Mouse (Mus musculus): Measurements from ENCODE around the gene Adgra1. TPM values are rescaled to one million over a fixed set of nuclear protein-coding genes. Genes with fewer than 3 reads are reported as not detected.
A peak's percentile ranks its signal among the peaks of the same experiment; 100 is the strongest.

Gene Adgra1
- polyA plus RNA-seq, 1 experiment from 2014 or later: not detected

DNA sequence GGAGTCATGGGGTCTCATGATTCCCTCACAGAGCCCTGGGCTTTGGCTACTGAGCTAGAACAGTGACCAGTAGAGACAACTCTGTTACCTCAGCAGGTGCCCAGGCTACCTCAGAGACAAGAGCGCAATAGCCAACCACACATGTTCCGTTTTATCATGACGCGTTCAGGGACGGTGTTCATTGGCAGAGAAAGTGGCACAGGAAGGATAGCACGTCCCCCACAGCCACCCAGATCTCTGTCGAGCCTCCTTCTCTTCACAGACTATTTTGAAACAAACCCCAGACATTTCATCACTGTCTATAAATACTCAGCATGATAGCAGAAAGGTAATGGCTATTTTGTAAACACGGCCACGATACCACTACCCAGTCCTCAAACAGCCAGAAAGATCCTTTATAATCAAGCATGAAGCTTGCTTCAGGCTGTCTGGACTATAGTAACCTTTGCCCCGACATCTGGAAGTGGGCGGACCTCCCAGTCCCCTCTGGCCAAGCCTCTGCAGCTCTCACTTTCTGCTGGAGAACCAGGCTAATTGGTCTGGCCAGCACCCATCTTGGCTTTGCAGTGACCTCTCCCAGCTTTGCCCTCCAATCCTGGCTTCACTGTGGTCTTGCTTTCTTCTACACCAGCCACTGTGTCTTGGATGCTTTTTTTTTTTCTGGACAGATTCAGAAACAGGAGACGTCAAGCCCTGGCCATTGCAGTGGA lies 11.5 kb upstream of the Adgra1 start:
- H3K4me2 ChIP-seq: no peak overlapping the region
- peaks cover under 1% of the 10 kb centered on the region; the same call in 1 of the 2 replicates for H3K27me3 ChIP-seq
- no peaks in the 10 kb centered on the region for H3K36me3 ChIP-seq
- no peak overlapping the region for H3K9ac ChIP-seq (replicated peaks)
- no peak overlapping the region for H3K4me3 ChIP-seq (replicated peaks)
- WGBS: 54% methylated on average over 12 of the region's 12 CpGs
- H3K9me3 ChIP-seq: no peaks in the 10 kb centered on the region
- no peak overlapping the region for H3K27ac ChIP-seq
- ATAC-seq (ENCODE audit: insufficient number of reproducible peaks, insufficient read depth, low FRiP score, low TSS enrichment, low read depth): no peak
- no peaks in the 10 kb centered on the region for H3K4me1 ChIP-seq (replicated peaks)

DNA sequence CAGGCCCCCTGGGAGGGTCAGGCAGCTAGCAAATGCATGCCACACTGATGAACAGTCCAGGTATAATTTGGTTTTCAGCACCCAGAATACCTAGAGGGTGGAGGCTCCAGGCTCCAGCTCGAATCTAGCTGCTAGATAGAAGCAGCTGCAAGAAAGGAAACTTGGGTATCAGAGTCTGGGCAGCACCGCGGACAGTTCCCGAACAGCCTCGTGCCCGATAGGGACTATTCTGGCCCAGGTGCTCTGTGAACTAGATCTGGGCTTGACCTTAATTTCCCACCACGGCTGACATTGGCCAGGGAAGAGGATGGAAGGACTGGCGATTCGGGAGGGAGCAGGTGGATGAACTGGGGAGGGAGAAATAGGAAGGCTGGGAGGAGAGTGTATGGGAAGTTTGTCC lies 6.3 kb upstream of the Adgra1 start:
- Histone ChIP-seq H3K27me3 (peaks cover 27% of the 10 kb centered on the region), H3K9me3 (no peaks in the 10 kb centered on the region), H3K4me2 (no peak overlapping the region), H3K9ac (replicated peaks) (no peak overlapping the region), H3K4me3 (replicated peaks) (no peak overlapping the region), H3K36me3 (no peaks in the 10 kb centered on the region), H3K27ac (no peak overlapping the region), H3K4me1 (replicated peaks) (no peaks in the 10 kb centered on the region)
- no peak for ATAC-seq (ENCODE audit: insufficient number of reproducible peaks, insufficient read depth, low FRiP score, low TSS enrichment, low read depth)
- 9% methylated on average over 9 of the region's 9 CpGs for WGBS

GRCm38 (mm10) chr7:139833532-139833931 lies 442 bp upstream of the Adgra1 start:
- H3K4me1 ChIP-seq (replicated peaks): peaks cover 9% of the 10 kb centered on the region
- no peak for ATAC-seq (ENCODE audit: insufficient number of reproducible peaks, insufficient read depth, low FRiP score, low TSS enrichment, low read depth)
- H3K27me3 ChIP-seq: peaks cover 63% of the 10 kb centered on the region
- no peaks in the 10 kb centered on the region for H3K36me3 ChIP-seq
- peak overlapping the region; percentile 27 for H3K4me3 ChIP-seq (replicated peaks)
- H3K27ac ChIP-seq: no peak overlapping the region
- H3K4me2 ChIP-seq: peak overlapping the region; percentile 57
- H3K9me3 ChIP-seq: no peaks in the 10 kb centered on the region
- H3K9ac ChIP-seq (replicated peaks): no peak overlapping the region; the same call in 1 of the 2 replicates
- WGBS: 28% methylated on average over 5 of the region's 5 CpGs

GRCm38 (mm10) chr7:139835140-139836131 lies 1.5 kb downstream of the Adgra1 start:
- Histone ChIP-seq H3K4me3 (replicated peaks) (no peak overlapping the region), H3K27me3 (peaks cover 63% of the 10 kb centered on the region), H3K9ac (replicated peaks) (no peak overlapping the region), H3K4me2 (no peak overlapping the region), H3K27ac (no peak overlapping the region), H3K36me3 (no peaks in the 10 kb centered on the region), H3K4me1 (replicated peaks) (peaks cover 9% of the 10 kb centered on the region), H3K9me3 (no peaks in the 10 kb centered on the region)
- WGBS: 71% methylated on average over 15 of the region's 15 CpGs
- no peak for ATAC-seq (ENCODE audit: insufficient number of reproducible peaks, insufficient read depth, low FRiP score, low TSS enrichment, low read depth)

- H3K4me3 ChIP-seq (replicated peaks): no peak overlapping the region
Observed at GRCm38 (mm10) chr7:139840443-139841168, 6.6 kb downstream of the Adgra1 start.

GRCm38 (mm10) chr7:139842397-139842796 lies 8.4 kb downstream of the Adgra1 start:
- Histone ChIP-seq H3K27ac (no peak overlapping the region), H3K27me3 (0 out of 2 replicates have a peak, but pooled peaks cover 5% of the 10 kb centered on the region), H3K4me3 (replicated peaks) (no peak overlapping the region), H3K4me2 (no peak overlapping the region), H3K4me1 (replicated peaks) (no peaks in the 10 kb centered on the region), H3K36me3 (no peaks in the 10 kb centered on the region), H3K9me3 (no peaks in the 10 kb centered on the region), H3K9ac (replicated peaks) (no peak overlapping the region)
- WGBS: 63% methylated on average over 6 of the region's 6 CpGs
- ATAC-seq (ENCODE audit: insufficient number of reproducible peaks, insufficient read depth, low FRiP score, low TSS enrichment, low read depth): no peak

More at GRCm38 (mm10) chr7:139840443-139841168, 6.6 kb downstream of the Adgra1 start:
- WGBS: 83% methylated on average over 11 of the region's 11 CpGs
- Histone ChIP-seq H3K9ac (replicated peaks) (no peak overlapping the region), H3K4me2 (no peak overlapping the region), H3K36me3 (no peaks in the 10 kb centered on the region), H3K27ac (no peak overlapping the region), H3K4me1 (replicated peaks) (no peaks in the 10 kb centered on the region), H3K9me3 (no peaks in the 10 kb centered on the region), H3K27me3 (peaks cover 22% of the 10 kb centered on the region)
- no peak for ATAC-seq (ENCODE audit: insufficient number of reproducible peaks, insufficient read depth, low FRiP score, low TSS enrichment, low read depth)

GRCm38 (mm10) chr7:139843140-139843539 lies 9.2 kb downstream of the Adgra1 start:
- no peaks in the 10 kb centered on the region for H3K36me3 ChIP-seq
- H3K9me3 ChIP-seq: no peaks in the 10 kb centered on the region
- no peak overlapping the region for H3K27ac ChIP-seq
- ATAC-seq (ENCODE audit: insufficient number of reproducible peaks, insufficient read depth, low FRiP score, low TSS enrichment, low read depth): no peak
- H3K4me2 ChIP-seq: no peak overlapping the region
- no peaks in the 10 kb centered on the region for H3K4me1 ChIP-seq (replicated peaks)
- no peak overlapping the region for H3K9ac ChIP-seq (replicated peaks)
- WGBS: 54% methylated on average over 5 of the region's 5 CpGs
- H3K4me3 ChIP-seq (replicated peaks): no peak overlapping the region
- no peaks in the 10 kb centered on the region for H3K27me3 ChIP-seq

DNA sequence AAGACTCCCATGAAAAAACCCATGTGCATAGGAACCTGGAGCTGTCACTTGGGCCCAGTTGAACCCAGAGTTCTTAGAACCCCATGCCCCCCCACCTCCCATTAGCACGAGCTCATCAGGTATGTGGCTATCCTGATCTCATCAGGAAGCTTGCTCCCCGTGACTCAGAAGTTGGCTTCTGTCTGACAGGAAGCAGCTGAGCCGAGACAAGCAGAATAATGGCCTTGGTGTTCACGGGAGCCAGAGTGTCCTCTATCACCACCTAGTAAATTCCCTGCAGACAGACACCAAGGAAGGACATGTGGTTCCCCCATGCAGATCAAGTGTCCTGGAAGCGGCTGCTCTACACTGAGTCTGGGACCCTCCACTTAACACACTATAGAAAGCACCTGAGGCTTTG lies 9.8 kb downstream of the Adgra1 start:
- ATAC-seq (ENCODE audit: insufficient number of reproducible peaks, insufficient read depth, low FRiP score, low TSS enrichment, low read depth): no peak
- WGBS: 31% methylated on average over 5 of the region's 5 CpGs
- Histone ChIP-seq H3K4me3 (replicated peaks) (no peak overlapping the region), H3K4me1 (replicated peaks) (no peaks in the 10 kb centered on the region), H3K9me3 (no peaks in the 10 kb centered on the region), H3K9ac (replicated peaks) (no peak overlapping the region), H3K4me2 (no peak overlapping the region), H3K36me3 (no peaks in the 10 kb centered on the region), H3K27ac (no peak overlapping the region), H3K27me3 (0 out of 2 replicates have a peak, but pooled peaks cover 5% of the 10 kb centered on the region)

DNA sequence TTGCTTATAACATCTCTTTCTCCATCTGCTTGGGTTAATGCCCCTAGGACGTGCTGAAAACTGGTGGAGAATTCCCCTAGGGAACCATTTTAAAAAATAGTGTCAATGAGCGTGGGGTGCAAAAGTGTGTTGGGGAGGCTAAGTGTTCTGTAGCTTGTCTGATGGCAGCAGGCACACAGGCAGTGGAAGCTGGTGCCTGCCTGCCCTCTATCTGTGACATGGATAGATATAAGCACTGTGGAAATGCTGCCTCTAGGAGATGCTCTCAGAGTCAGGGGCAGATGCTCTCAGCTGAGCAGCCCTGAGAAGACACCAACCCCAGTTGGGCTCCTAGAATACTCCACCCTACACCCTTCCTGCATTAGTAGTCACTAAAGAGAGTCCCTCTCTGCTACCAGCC lies 11.1 kb downstream of the Adgra1 start:
- Histone ChIP-seq H3K4me3 (replicated peaks) (no peak overlapping the region), H3K4me2 (no peak overlapping the region), H3K4me1 (replicated peaks) (0 out of 2 replicates have a peak, but pooled peaks cover under 1% of the 10 kb centered on the region), H3K9me3 (no peaks in the 10 kb centered on the region), H3K27ac (no peak overlapping the region), H3K36me3 (no peaks in the 10 kb centered on the region), H3K9ac (replicated peaks) (no peak overlapping the region), H3K27me3 (0 out of 2 replicates have a peak, but pooled peaks cover 7% of the 10 kb centered on the region)
- WGBS: 82% methylated on average over 2 of the region's 2 CpGs
- no peak for ATAC-seq (ENCODE audit: insufficient number of reproducible peaks, insufficient read depth, low FRiP score, low TSS enrichment, low read depth)

- 0 out of 2 replicates have a peak, but pooled peaks cover 5% of the 10 kb centered on the region for H3K4me1 ChIP-seq (replicated peaks)
- H3K36me3 ChIP-seq: no peaks in the 10 kb centered on the region
- no peak overlapping the region for H3K4me2 ChIP-seq
- H3K4me3 ChIP-seq (replicated peaks): no peak overlapping the region
- 16% methylated on average over 6 of the region's 6 CpGs for WGBS
- H3K27me3 ChIP-seq: 0 out of 2 replicates have a peak, but pooled peaks cover 7% of the 10 kb centered on the region
- ATAC-seq (ENCODE audit: insufficient number of reproducible peaks, insufficient read depth, low FRiP score, low TSS enrichment, low read depth): no peak
- no peak overlapping the region for H3K27ac ChIP-seq
- H3K9me3 ChIP-seq: no peaks in the 10 kb centered on the region
- no peak overlapping the region for H3K9ac ChIP-seq (replicated peaks)
Observed at GRCm38 (mm10) chr7:139850152-139850551, 16.2 kb downstream of the Adgra1 start.

Measured in limb, embryonic 12.5 days (tissue).